Mouse (Mus musculus) myocyte (in vitro differentiated cells): ENCODE measurements around the gene Snx29. TPM values are rescaled to one million over a fixed set of nuclear protein-coding genes. Genes with fewer than 3 reads are reported as not detected.

Source experiments
- H3K27me3 ChIP-seq: one replicate; pipeline ENCODE4 v1.6.1; 2011; ENCODE audit not compliant: control insufficient read depth, insufficient read depth, insufficient read length
- H3K36me3 ChIP-seq: one replicate; pipeline ENCODE4 v1.6.1; 2011; ENCODE audit not compliant: control insufficient read depth, insufficient read depth
- H3K4me2 ChIP-seq: one replicate; pipeline ENCODE4 v1.6.1; 2011; ENCODE audit warnings: low read depth, control low read depth
- H3K4me3 ChIP-seq: one replicate; pipeline ENCODE4 v1.5.1; 2011; ENCODE audit warnings: mild to moderate bottlenecking, control low read depth, moderate library complexity
- H3K79me2 ChIP-seq: one replicate; pipeline ENCODE4 v1.6.1; 2011; ENCODE audit not compliant: control insufficient read depth, insufficient read depth
- H3ac ChIP-seq: one replicate; pipeline ENCODE4 v1.6.1; 2011; ENCODE audit not compliant: control insufficient read depth, insufficient read length
- CEBPB ChIP-seq: IDR thresholded peaks from 2 replicates; pipeline ENCODE4 v1.6.1; 2011; ENCODE audit warnings: mild to moderate bottlenecking, moderate library complexity; ENCODE audit not compliant: poor library complexity, insufficient read depth, severe bottlenecking
- E2F4 ChIP-seq: IDR thresholded peaks from one replicate; pipeline ENCODE4 v1.6.1; 2011; ENCODE audit warnings: mild to moderate bottlenecking, control low read depth, moderate library complexity; ENCODE audit not compliant: insufficient read depth
- MAX ChIP-seq: IDR thresholded peaks from one replicate; pipeline ENCODE4 v1.6.1; 2011; ENCODE audit warnings: low read depth, mild to moderate bottlenecking, control low read depth
- MYOD1 ChIP-seq, 3 experiments: IDR thresholded peaks; one replicate each; pipeline ENCODE4 v1.6.1; 2011; ENCODE audit warnings: control low read depth in 2 of 3, low read depth in 2 of 3, mild to moderate bottlenecking in 2 of 3, moderate library complexity in 1 of 3; ENCODE audit not compliant: insufficient read length in 2 of 3, control insufficient read depth in 1 of 3
- MYOG ChIP-seq, 3 experiments: IDR thresholded peaks; one replicate each; pipeline ENCODE4 v1.6.1; 2011; ENCODE audit warnings: control low read depth in 2 of 3, low read depth in 2 of 3, mild to moderate bottlenecking in 2 of 3; ENCODE audit not compliant: insufficient read length in 2 of 3, control insufficient read depth in 1 of 3, insufficient read depth in 1 of 3
- POLR2A ChIP-seq: IDR thresholded peaks from one replicate; pipeline ENCODE4 v1.6.1; 2011; ENCODE audit warnings: low read depth, mild to moderate bottlenecking, control low read depth, moderate library complexity; ENCODE audit not compliant: insufficient read length
- POLR2AphosphoS2 ChIP-seq: IDR thresholded peaks from one replicate; pipeline ENCODE4 v1.6.1; 2011; ENCODE audit warnings: low read depth, control low read depth; ENCODE audit not compliant: insufficient read length
- REST ChIP-seq: IDR thresholded peaks from one replicate; pipeline ENCODE4 v1.6.1; 2011; ENCODE audit warnings: mild to moderate bottlenecking, control low read depth, moderate library complexity; ENCODE audit not compliant: insufficient read depth, insufficient read length
- SRF ChIP-seq: IDR thresholded peaks from one replicate; pipeline ENCODE4 v1.6.1; 2011; ENCODE audit warnings: low read depth; ENCODE audit not compliant: control insufficient read depth, insufficient read length
- TCF12 ChIP-seq: IDR thresholded peaks from one replicate; pipeline ENCODE4 v1.6.1; 2011; ENCODE audit warnings: mild to moderate bottlenecking, control low read depth; ENCODE audit not compliant: poor library complexity, insufficient read depth, severe bottlenecking
- TCF3 ChIP-seq: IDR thresholded peaks from one replicate; pipeline ENCODE4 v1.6.1; 2011; ENCODE audit warnings: low read depth, control low read depth; ENCODE audit not compliant: insufficient read length
- USF1 ChIP-seq: IDR thresholded peaks from one replicate; pipeline ENCODE4 v1.6.1; 2011; ENCODE audit warnings: low read depth, mild to moderate bottlenecking, control low read depth, moderate library complexity
- polyA plus RNA-seq: library from polyadenylated mRNA; unstranded; fragments of >200 nt; fragmentation: generic; extraction: Trizol; gene quantifications from one replicate; pipeline ENCODE4 v1.2.1, GENCODE M21; 2012; ENCODE audit warnings: missing spikeins

Gene Snx29
- polyA plus RNA-seq, 1 experiment: 1.7 TPM

DNA sequence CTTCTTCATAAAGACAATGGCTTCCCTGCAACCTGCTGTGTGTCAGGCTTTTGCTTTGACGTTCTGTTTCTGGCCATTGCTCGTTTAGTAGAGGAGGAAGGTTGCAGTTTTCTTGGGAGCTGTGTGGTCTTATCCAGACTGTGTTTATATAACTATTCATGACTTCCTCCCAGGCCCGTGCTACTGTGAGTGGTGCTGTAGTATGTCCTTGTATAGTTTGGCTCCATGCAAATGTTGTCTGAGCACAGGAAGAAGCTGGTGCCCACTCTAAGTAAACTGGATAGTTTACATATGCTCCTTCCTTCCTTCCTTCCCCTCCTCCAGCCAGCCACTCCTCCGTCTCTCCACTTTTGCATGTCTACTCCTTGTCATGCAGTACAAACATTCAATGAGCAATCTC is 323.0 kb downstream of the Snx29 start:
- no peak overlapping the region for H3ac ChIP-seq
- no peaks in the 10 kb centered on the region for H3K36me3 ChIP-seq
- no peaks in the 10 kb centered on the region for H3K27me3 ChIP-seq
- H3K79me2 ChIP-seq: no peaks in the 10 kb centered on the region
- no peak overlapping the region for H3K4me3 ChIP-seq
- TF ChIP-seq E2F4: no peak
- TF ChIP-seq POLR2A: no peak
- TF ChIP-seq REST: no peak
- no peak for TF ChIP-seq CEBPB
- TF ChIP-seq POLR2AphosphoS2: no peak
- no peak for TF ChIP-seq MYOG (IDR thresholded peaks at IDR 0.05; ENCODE audit: control insufficient read depth in 1 of 3, insufficient read depth in 1 of 3, insufficient read length in 2 of 3, low read depth in 2 of 3)
- TF ChIP-seq SRF: no peak
- no peak for TF ChIP-seq USF1
- no peak for TF ChIP-seq MAX
- no peak for TF ChIP-seq MYOD1 (IDR thresholded peaks at IDR 0.05; ENCODE audit: control insufficient read depth in 1 of 3, insufficient read length in 2 of 3, low read depth in 2 of 3)
- TF ChIP-seq TCF12: no peak
- no peak for TF ChIP-seq TCF3
- no peak overlapping the region for H3K4me2 ChIP-seq

- TF ChIP-seq CEBPB (no peak), SRF (no peak), MYOD1 (IDR thresholded peaks at IDR 0.05; ENCODE audit: control insufficient read depth in 1 of 3, insufficient read length in 2 of 3, low read depth in 2 of 3) (no peak), USF1 (no peak), REST (no peak), MAX (no peak), POLR2A (no peak), MYOG (IDR thresholded peaks at IDR 0.05; ENCODE audit: control insufficient read depth in 1 of 3, insufficient read depth in 1 of 3, insufficient read length in 2 of 3, low read depth in 2 of 3) (no peak), POLR2AphosphoS2 (no peak), E2F4 (no peak), TCF12 (no peak), TCF3 (no peak)
- Histone ChIP-seq H3K79me2 (no peaks in the 10 kb centered on the region), H3K4me2 (no peak overlapping the region), H3ac (no peak overlapping the region), H3K27me3 (no peaks in the 10 kb centered on the region), H3K4me3 (no peak overlapping the region), H3K36me3 (no peaks in the 10 kb centered on the region)
Observed at GRCm38 (mm10) chr16:11646745-11647289, 324.1 kb downstream of the Snx29 start.

DNA sequence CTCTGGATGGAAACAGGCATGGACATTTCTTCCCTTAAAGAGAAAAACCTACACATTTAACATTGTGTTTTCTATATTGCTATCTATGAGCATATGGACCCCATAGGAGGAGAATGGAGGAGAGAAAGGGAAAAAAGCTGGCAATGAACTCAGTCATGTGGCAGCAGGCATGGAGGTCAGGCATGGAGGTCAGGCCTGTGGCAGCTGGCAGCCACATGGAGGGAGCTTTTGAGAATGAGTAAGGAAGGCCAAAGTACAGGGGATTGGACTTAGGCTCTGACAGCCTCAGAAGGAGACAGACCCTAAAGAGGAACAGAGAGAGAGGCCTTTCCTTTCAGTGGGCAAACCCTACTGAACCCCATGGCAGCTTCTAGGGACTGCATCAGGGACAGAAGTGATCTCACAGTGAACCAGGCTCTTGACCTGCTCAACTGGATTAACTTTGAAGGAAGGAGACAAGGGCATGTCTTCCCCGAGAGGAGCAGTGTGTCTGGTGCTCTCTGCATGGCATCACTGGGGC is 325.5 kb downstream of the Snx29 start:
- no peaks in the 10 kb centered on the region for H3K27me3 ChIP-seq
- no peak overlapping the region for H3K4me3 ChIP-seq
- H3K4me2 ChIP-seq: no peak overlapping the region
- TF ChIP-seq E2F4 (no peak), TCF3 (no peak), POLR2A (no peak), REST (no peak), MYOG (IDR thresholded peaks at IDR 0.05; ENCODE audit: control insufficient read depth in 1 of 3, insufficient read depth in 1 of 3, insufficient read length in 2 of 3, low read depth in 2 of 3) (no peak), USF1 (no peak), POLR2AphosphoS2 (no peak), MAX (no peak), CEBPB (no peak), TCF12 (no peak)
- H3K36me3 ChIP-seq: no peaks in the 10 kb centered on the region
- no peaks in the 10 kb centered on the region for H3K79me2 ChIP-seq
- no peak overlapping the region for H3ac ChIP-seq

GRCm38 (mm10) chr16:11652686-11653366 is 330.1 kb downstream of the Snx29 start:
- Histone ChIP-seq H3K27me3 (no peaks in the 10 kb centered on the region), H3ac (no peak overlapping the region), H3K36me3 (no peaks in the 10 kb centered on the region), H3K79me2 (no peaks in the 10 kb centered on the region), H3K4me3 (no peak overlapping the region), H3K4me2 (no peak overlapping the region)
- TF ChIP-seq MAX (no peak), POLR2AphosphoS2 (no peak)

- H3K36me3 ChIP-seq: no peaks in the 10 kb centered on the region
- H3K4me2 ChIP-seq: no peak overlapping the region
- H3K79me2 ChIP-seq: no peaks in the 10 kb centered on the region
- TF ChIP-seq MYOD1 (IDR thresholded peaks at IDR 0.05; ENCODE audit: control insufficient read depth in 1 of 3, insufficient read length in 2 of 3, low read depth in 2 of 3): no peak
- no peak for TF ChIP-seq USF1
- no peak overlapping the region for H3K4me3 ChIP-seq
- no peaks in the 10 kb centered on the region for H3K27me3 ChIP-seq
- H3ac ChIP-seq: no peak overlapping the region
Observed at GRCm38 (mm10) chr16:11655893-11656292, 333.2 kb downstream of the Snx29 start.
